25 mouse cellular contexts compared by ENCODE assay signal in genomic region chr12:31369118-31369517, GRCm38 (mm10). TPM values are rescaled to one million over a fixed set of nuclear protein-coding genes. Genes with fewer than 3 reads are reported as not detected.
DNase-seq lines count a peak whose midpoint lies in the region; ATAC-seq lines count a peak whose summit lies in the region.
"Had no signal": no experiment of that assay in that cellular context is flagged by ENCODE, and none has a peak within 500 bp of the region (broad histone marks: within the 10 kb centered on the region; RNA-seq: fewer than 3 reads in every experiment).

No protein-coding gene starts in this region.

- DNase-seq in embryo, embryonic 10.5 days (ENCODE audit: low spot score): peak; percentile 31
- DNase-seq in embryo, embryonic 9.5 days (ENCODE audit: extremely low spot score): no peak
- DNase-seq in heart, postnatal 14 days: no peak
- no peak for DNase-seq in midbrain, embryonic 10.5 days (ENCODE audit: low spot score)
- no peak for DNase-seq in layer of hippocampus, adult 8-10 months (ENCODE audit: low spot score in 2 of 2)
- DNase-seq: cerebellum, adult 11-12 months; gastrocnemius, adult 2 months; kidney, postnatal 25 days; layer of hippocampus, postnatal 36 days; right cerebral cortex, adult 18-20 months; right cerebral cortex, postnatal 4 days; thymus, adult 18-20 months; thymus, postnatal 36 days had no signal

- H3K27ac ChIP-seq in heart, embryonic 14.5 days (replicated peaks in 1 of 2; ENCODE audit: control insufficient read depth in 1 of 2, insufficient read depth in 1 of 2, low read depth in 2 of 2, low read length in 2 of 2): peak overlapping the region; percentile 41 to 49
- no peak overlapping the region for H3K27ac ChIP-seq in midbrain, embryonic 16.5 days (ENCODE audit: low read length)
- no peak overlapping the region for H3K27ac ChIP-seq in midbrain, embryonic 10.5 days (replicated peaks)
- H3K27ac ChIP-seq: forebrain, embryonic 13.5 days; gastrocnemius, adult 2 months; hindbrain, embryonic 12.5 days; layer of hippocampus, adult 2 months; macrophage; midbrain, embryonic 12.5 days; neural tube, embryonic 13.5 days had no signal

- no peaks in the 10 kb centered on the region for H3K9me3 ChIP-seq in heart, embryonic 14.5 days (ENCODE audit: control insufficient read depth, low read length)
- H3K9me3 ChIP-seq in midbrain, embryonic 16.5 days (replicated peaks; ENCODE audit: control insufficient read depth, low read length, poor library complexity, severe bottlenecking): no peaks in the 10 kb centered on the region
- no peaks in the 10 kb centered on the region for H3K9me3 ChIP-seq in midbrain, embryonic 10.5 days (replicated peaks)
- H3K9me3 ChIP-seq: forebrain, embryonic 13.5 days; hindbrain, embryonic 12.5 days; midbrain, embryonic 12.5 days; neural tube, embryonic 13.5 days had no signal

- no peaks in the 10 kb centered on the region for H3K27me3 ChIP-seq in heart, embryonic 14.5 days (ENCODE audit: control insufficient read depth, insufficient read depth, low read length)
- no peaks in the 10 kb centered on the region for H3K27me3 ChIP-seq in midbrain, embryonic 16.5 days (ENCODE audit: control insufficient read depth, insufficient read depth, low read depth, low read length)
- H3K27me3 ChIP-seq in midbrain, embryonic 10.5 days (ENCODE audit: low read depth, poor library complexity, severe bottlenecking): peaks cover 13% of the 10 kb centered on the region
- H3K27me3 ChIP-seq: forebrain, embryonic 13.5 days; hindbrain, embryonic 12.5 days; neural tube, embryonic 13.5 days had no signal

- ATAC-seq in heart, embryonic 14.5 days (ENCODE audit: insufficient number of reproducible peaks, insufficient read depth, low FRiP score, low read depth): no peak
- ATAC-seq in midbrain, embryonic 16.5 days: 0 out of 2 replicates have a peak, but pooled peaks have one; percentile 18
- ATAC-seq: forebrain, embryonic 13.5 days; intestine, postnatal 0 days had no signal

- H3K4me3 ChIP-seq in heart, embryonic 14.5 days (ENCODE audit: control insufficient read depth in 1 of 2, insufficient read depth in 1 of 2, low read depth in 1 of 2, low read length in 2 of 2): no peak overlapping the region
- no peak overlapping the region for H3K4me3 ChIP-seq in midbrain, embryonic 16.5 days (ENCODE audit: low read depth, low read length)
- no peak overlapping the region for H3K4me3 ChIP-seq in midbrain, embryonic 10.5 days
- H3K4me3 ChIP-seq: forebrain, embryonic 13.5 days; gastrocnemius, adult 2 months; hindbrain, embryonic 12.5 days; layer of hippocampus, adult 2 months; midbrain, embryonic 12.5 days; myocyte; neural tube, embryonic 13.5 days had no signal

- H3K9ac ChIP-seq in heart, embryonic 14.5 days (ENCODE audit: low read length): no peak overlapping the region
- H3K9ac ChIP-seq in midbrain, embryonic 16.5 days (ENCODE audit: low read depth, low read length): no peak overlapping the region
- H3K9ac ChIP-seq: forebrain, embryonic 13.5 days; hindbrain, embryonic 12.5 days; midbrain, embryonic 12.5 days; neural tube, embryonic 13.5 days had no signal

- peaks cover 19 to 34% of the 10 kb centered on the region in 2 experiments for H3K4me1 ChIP-seq in heart, embryonic 14.5 days (ENCODE audit: control insufficient read depth in 2 of 2, insufficient read depth in 2 of 2, low read length in 2 of 2)
- no peaks in the 10 kb centered on the region for H3K4me1 ChIP-seq in midbrain, embryonic 16.5 days (ENCODE audit: control insufficient read depth, insufficient read depth, low read length)
- 0 out of 2 replicates have a peak, but pooled peaks cover 3% of the 10 kb centered on the region for H3K4me1 ChIP-seq in midbrain, embryonic 10.5 days
- H3K4me1 ChIP-seq: forebrain, embryonic 13.5 days; hindbrain, embryonic 12.5 days; midbrain, embryonic 12.5 days; neural tube, embryonic 13.5 days had no signal

- WGBS in heart, embryonic 14.5 days: 75% methylated on average over 1 of the region's 1 CpGs
- WGBS in midbrain, embryonic 16.5 days: 79% methylated on average over 1 of the region's 1 CpGs
- 97% methylated on average over 1 of the region's 1 CpGs for WGBS in midbrain, embryonic 10.5 days

- H3K36me3 ChIP-seq in heart, embryonic 14.5 days (ENCODE audit: control insufficient read depth, insufficient read depth, low read length): no peaks in the 10 kb centered on the region
- H3K36me3 ChIP-seq in midbrain, embryonic 16.5 days (ENCODE audit: control insufficient read depth, insufficient read depth, low read length): no peaks in the 10 kb centered on the region
- no peaks in the 10 kb centered on the region for H3K36me3 ChIP-seq in midbrain, embryonic 10.5 days
- H3K36me3 ChIP-seq: hindbrain, embryonic 12.5 days; midbrain, embryonic 12.5 days; neural tube, embryonic 13.5 days had no signal

- H3K4me2 ChIP-seq in heart, embryonic 14.5 days (ENCODE audit: low read length): no peak overlapping the region
- no peak overlapping the region for H3K4me2 ChIP-seq in midbrain, embryonic 16.5 days (ENCODE audit: low read length)
- H3K4me2 ChIP-seq: forebrain, embryonic 13.5 days; hindbrain, embryonic 12.5 days; midbrain, embryonic 12.5 days; neural tube, embryonic 13.5 days had no signal

- intact Hi-C loops in heart, postnatal 14 days (cut with DNase I): no loop called here

RNA-seq across cellular contexts. Expression of gene Dld, which starts 17.9 kb away (rescaled TPM):
- polyA plus RNA-seq in heart, embryonic 14.5 days (2014; fragmentation: Nextera tagmentation; extraction: Ambion mirVana): 214 and 224 TPM in 2 replicates
- 100 to 1,000 TPM; 382 to 401 TPM for total RNA-seq in heart, postnatal 14 days (2021)
- polyA plus RNA-seq in midbrain, embryonic 16.5 days (2015; fragmentation: Nextera tagmentation; extraction: Ambion mirVana): 122 and 132 TPM in 2 replicates
- polyA plus RNA-seq in midbrain, embryonic 10.5 days (2016; fragmentation: Nextera tagmentation; extraction: Ambion mirVana): 136 and 137 TPM in 2 replicates
- total RNA-seq in layer of hippocampus, adult 8-10 months (2022): 100 to 1,000 TPM in 3 of 4 experiments, 10 to 100 TPM in 1; 95.7 to 114 (median 110) TPM

RNA-seq across cellular contexts. Expression of gene Slc26a3, which starts 21.6 kb away (rescaled TPM):
- polyA plus RNA-seq in heart, embryonic 14.5 days (2014; fragmentation: Nextera tagmentation; extraction: Ambion mirVana): 0.13 and 0.35 TPM in 2 replicates
- total RNA-seq in heart, postnatal 14 days (2021): 1 to 10 TPM; 1.1 to 2.0 TPM
- 0.09 TPM in 1 of 2 replicates, not detected in the other for polyA plus RNA-seq in midbrain, embryonic 16.5 days (2015; fragmentation: Nextera tagmentation; extraction: Ambion mirVana)
- 0.06 TPM in 1 of 2 replicates, not detected in the other for polyA plus RNA-seq in midbrain, embryonic 10.5 days (2016; fragmentation: Nextera tagmentation; extraction: Ambion mirVana)
- total RNA-seq in layer of hippocampus, adult 8-10 months (2022): under 1 TPM; 0.25 to 0.41 (median 0.27) TPM
- total RNA-seq: gastrocnemius, adult 2 months; gastrocnemius, postnatal 4 days had no signal
- polyA plus RNA-seq: hindbrain, embryonic 12.5 days; kidney, embryonic 14.5 days; macrophage; midbrain, embryonic 12.5 days; myocyte; neural tube, embryonic 13.5 days had no signal

Comparison
In these comparisons a context has a peak if more than half of its experiments do, and no peak if none do; other contexts are left out.
1. H3K27ac ChIP-seq: peak in heart, embryonic 14.5 days (2 of 2); none in midbrain, embryonic 16.5 days (single experiment) and midbrain, embryonic 10.5 days (single experiment).